ENCODE assay signal across 24 mouse cellular contexts in the genomic region with DNA sequence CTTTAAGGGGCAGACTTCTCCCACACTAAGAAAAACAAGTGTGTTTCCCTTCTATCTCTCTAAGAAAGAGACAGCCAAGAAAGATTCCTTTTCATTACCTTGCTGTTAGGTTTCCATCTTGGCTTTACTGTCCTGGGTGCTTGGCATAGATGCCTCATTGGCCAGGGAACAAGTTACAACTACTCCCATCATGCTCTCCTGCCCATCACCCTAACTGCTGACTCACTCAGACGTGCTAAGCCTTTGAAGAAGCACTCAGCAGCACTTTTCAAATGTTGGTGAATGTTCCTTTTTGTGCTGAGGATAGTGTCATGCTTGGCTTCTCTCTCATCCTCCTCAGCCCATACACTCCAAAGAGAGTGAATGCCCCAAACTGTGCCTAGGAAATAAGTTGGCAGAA. TPM values are rescaled to one million over a fixed set of nuclear protein-coding genes. Genes with fewer than 3 reads are reported as not detected.
A peak's percentile ranks its signal among the peaks of the same experiment; 100 is the strongest.
DNase-seq lines count a peak whose midpoint lies in the region; ATAC-seq lines count a peak whose summit lies in the region.
"Had no signal": no experiment of that assay in that cellular context is flagged by ENCODE, and none has a peak within 500 bp of the region (broad histone marks: within the 10 kb centered on the region; RNA-seq: fewer than 3 reads in every experiment).

No protein-coding gene starts in this region.

- H3K4me3 ChIP-seq in megakaryocyte, embryonic 14.5 days (replicated peaks), result peak overlapping the region; percentile 44
- H3K4me3 ChIP-seq in liver, embryonic 13.5 days (replicated peaks), result no peak overlapping the region
- no peak overlapping the region for H3K4me3 ChIP-seq in midbrain, embryonic 11.5 days (ENCODE audit: low read depth, low read length)
- no peak overlapping the region for H3K4me3 ChIP-seq in forebrain, embryonic 16.5 days (replicated peaks; ENCODE audit: low read length)
- H3K4me3 ChIP-seq: embryonic facial prominence, embryonic 12.5 days; erythroblast, embryonic 14.5 days; heart, embryonic 10.5 days; limb, embryonic 12.5 days; midbrain, embryonic 13.5 days; stomach, embryonic 15.5 days had no signal

- H3K27me3 ChIP-seq in megakaryocyte, embryonic 14.5 days (replicated peaks), result no peaks in the 10 kb centered on the region
- H3K27me3 ChIP-seq in liver, embryonic 13.5 days, result no peaks in the 10 kb centered on the region
- H3K27me3 ChIP-seq in midbrain, embryonic 11.5 days (ENCODE audit: control insufficient read depth, insufficient read depth, low read length), result no peaks in the 10 kb centered on the region
- H3K27me3 ChIP-seq in forebrain, embryonic 16.5 days (replicated peaks; ENCODE audit: control insufficient read depth, insufficient read depth, low read length), result no peaks in the 10 kb centered on the region
- H3K27me3 ChIP-seq: embryonic facial prominence, embryonic 12.5 days; limb, embryonic 12.5 days; midbrain, embryonic 13.5 days; stomach, embryonic 15.5 days had no signal

- no peak overlapping the region for H3K27ac ChIP-seq in liver, embryonic 13.5 days
- no peak overlapping the region for H3K27ac ChIP-seq in midbrain, embryonic 11.5 days (ENCODE audit: low read depth, low read length)
- no peak overlapping the region for H3K27ac ChIP-seq in forebrain, embryonic 16.5 days (ENCODE audit: low read length)
- H3K27ac ChIP-seq: embryonic facial prominence, embryonic 12.5 days; heart, embryonic 10.5 days; limb, embryonic 12.5 days; midbrain, embryonic 13.5 days; stomach, embryonic 15.5 days had no signal

- peaks cover 54% of the 10 kb centered on the region for H3K4me1 ChIP-seq in megakaryocyte, embryonic 14.5 days
- H3K4me1 ChIP-seq in liver, embryonic 13.5 days (replicated peaks), result peaks cover 18% of the 10 kb centered on the region
- H3K4me1 ChIP-seq in midbrain, embryonic 11.5 days (ENCODE audit: control insufficient read depth, insufficient read depth, low read length), result no peaks in the 10 kb centered on the region
- H3K4me1 ChIP-seq in forebrain, embryonic 16.5 days (replicated peaks; ENCODE audit: control insufficient read depth, insufficient read depth, low read length), result no peaks in the 10 kb centered on the region
- H3K4me1 ChIP-seq: embryonic facial prominence, embryonic 12.5 days; heart, embryonic 10.5 days; limb, embryonic 12.5 days; midbrain, embryonic 13.5 days; stomach, embryonic 15.5 days had no signal

- H3K9me3 ChIP-seq in megakaryocyte, embryonic 14.5 days, result no peaks in the 10 kb centered on the region
- H3K9me3 ChIP-seq in liver, embryonic 13.5 days (replicated peaks), result no peaks in the 10 kb centered on the region
- H3K9me3 ChIP-seq in midbrain, embryonic 11.5 days (ENCODE audit: control insufficient read depth, low read length), result no peaks in the 10 kb centered on the region
- no peaks in the 10 kb centered on the region for H3K9me3 ChIP-seq in forebrain, embryonic 16.5 days (ENCODE audit: control insufficient read depth, low read length)
- H3K9me3 ChIP-seq: embryonic facial prominence, embryonic 12.5 days; heart, embryonic 10.5 days; limb, embryonic 12.5 days; midbrain, embryonic 13.5 days; stomach, embryonic 15.5 days had no signal

- no peaks in the 10 kb centered on the region for H3K36me3 ChIP-seq in megakaryocyte, embryonic 14.5 days (replicated peaks; ENCODE audit: low read length)
- H3K36me3 ChIP-seq in liver, embryonic 13.5 days, result no peaks in the 10 kb centered on the region
- no peaks in the 10 kb centered on the region for H3K36me3 ChIP-seq in midbrain, embryonic 11.5 days (ENCODE audit: control insufficient read depth, insufficient read depth, low read length)
- no peaks in the 10 kb centered on the region for H3K36me3 ChIP-seq in forebrain, embryonic 16.5 days (ENCODE audit: control insufficient read depth, insufficient read depth)
- H3K36me3 ChIP-seq: embryonic facial prominence, embryonic 12.5 days; heart, embryonic 10.5 days; limb, embryonic 12.5 days; midbrain, embryonic 13.5 days; stomach, embryonic 15.5 days had no signal

- WGBS in liver, embryonic 13.5 days (ENCODE audit: insufficient replicate concordance), result 38% methylated on average over 1 of the region's 1 CpGs
- WGBS in midbrain, embryonic 11.5 days, result 37% methylated on average over 1 of the region's 1 CpGs
- 36% methylated on average over 1 of the region's 1 CpGs for WGBS in forebrain, embryonic 16.5 days

- no peak overlapping the region for H3K9ac ChIP-seq in liver, embryonic 13.5 days
- no peak overlapping the region for H3K9ac ChIP-seq in midbrain, embryonic 11.5 days (ENCODE audit: low read length)
- H3K9ac ChIP-seq in forebrain, embryonic 16.5 days (replicated peaks; ENCODE audit: low read depth, low read length), result no peak overlapping the region
- H3K9ac ChIP-seq: embryonic facial prominence, embryonic 12.5 days; limb, embryonic 12.5 days; midbrain, embryonic 13.5 days; stomach, embryonic 15.5 days had no signal

- no peak overlapping the region for H3K4me2 ChIP-seq in liver, embryonic 13.5 days
- H3K4me2 ChIP-seq in midbrain, embryonic 11.5 days, result no peak overlapping the region
- H3K4me2 ChIP-seq in forebrain, embryonic 16.5 days (ENCODE audit: low read length), result no peak overlapping the region
- H3K4me2 ChIP-seq: embryonic facial prominence, embryonic 12.5 days; limb, embryonic 12.5 days; midbrain, embryonic 13.5 days; stomach, embryonic 15.5 days had no signal

- no peak for ATAC-seq in megakaryocyte, adult 5-6 weeks (ENCODE audit: poor library complexity, severe bottlenecking)
- ATAC-seq in liver, embryonic 13.5 days (ENCODE audit: low read depth), result peak; percentile 69; the same call in 1 of the 2 replicates
- no peak for ATAC-seq in midbrain, embryonic 11.5 days (ENCODE audit: low FRiP score)
- ATAC-seq in forebrain, embryonic 16.5 days, result no peak
- ATAC-seq: CD4-positive, CD25-positive, alpha-beta regulatory T cell, adult 4 months; forebrain, embryonic 14.5 days; hindbrain, embryonic 16.5 days; intestine, embryonic 16.5 days; midbrain, embryonic 13.5 days had no signal

- peak; percentile 10 for DNase-seq in adrenal gland, postnatal 14 days
- no peak for DNase-seq in adrenal gland, adult 2 months
- DNase-seq in liver, embryonic 13.5 days, result no peak
- DNase-seq in midbrain, embryonic 11.5 days (ENCODE audit: low spot score, missing footprints), result no peak
- DNase-seq: cerebellum, adult 18-20 months; cerebellum, postnatal 25 days; kidney, adult 9 months; kidney, postnatal 14 days; lung, adult 18-20 months; lung, postnatal 10 days; thymus, postnatal 25 days had no signal

RNA-seq across cellular contexts. Expression of gene Carnmt1, which starts 8.9 kb away (rescaled TPM):
- 23.5 and 27.8 TPM in 2 replicates for total RNA-seq in adrenal gland, postnatal 14 days (2021)
- 10 to 100 TPM; 23.7 to 24.7 TPM for total RNA-seq in adrenal gland, adult 2 months (2021)
- polyA plus RNA-seq in adrenal gland, adult 2 months (2012; rRNA removed), result 10.4 and 12.5 TPM in 2 replicates
- 8.3 and 8.8 TPM in 2 replicates for polyA plus RNA-seq in megakaryocyte, embryonic 14.5 days (2012; ENCODE audit: insufficient read depth, low replicate concordance)
- total RNA-seq in megakaryocyte, adult 5-6 weeks (2015), result 16.3 and 18.3 TPM in 2 replicates
- total RNA-seq in megakaryocyte, adult 5-6 weeks (2017), result 11.4 and 11.6 TPM in 2 replicates
- polyA plus RNA-seq in liver, embryonic 13.5 days (2015; fragmentation: Nextera tagmentation; extraction: Ambion mirVana), result 24.7 and 25.6 TPM in 2 replicates
- 25.4 and 29.8 TPM in 2 replicates for polyA plus RNA-seq in midbrain, embryonic 11.5 days (2014; fragmentation: Nextera tagmentation; extraction: Ambion mirVana)
- polyA plus RNA-seq in forebrain, embryonic 16.5 days (2015; fragmentation: Nextera tagmentation; extraction: Ambion mirVana), result 11.1 and 14.4 TPM in 2 replicates

RNA-seq across cellular contexts. Expression of gene Nmrk1, which starts 29.9 kb away (rescaled TPM):
- 8.8 and 13.6 TPM in 2 replicates for total RNA-seq in adrenal gland, postnatal 14 days (2021)
- total RNA-seq in adrenal gland, adult 2 months (2021), result 10 to 100 TPM in 1 of 2 experiments, 1 to 10 TPM in 1; 9.5 to 11.9 TPM
- polyA plus RNA-seq in adrenal gland, adult 2 months (2012; rRNA removed), result 3.2 and 4.7 TPM in 2 replicates
- 0.96 and 1.5 TPM in 2 replicates for polyA plus RNA-seq in megakaryocyte, embryonic 14.5 days (2012; ENCODE audit: insufficient read depth, low replicate concordance)
- 6.1 and 13.0 TPM in 2 replicates for total RNA-seq in megakaryocyte, adult 5-6 weeks (2015)
- 3.7 and 4.6 TPM in 2 replicates for total RNA-seq in megakaryocyte, adult 5-6 weeks (2017)
- polyA plus RNA-seq in liver, embryonic 13.5 days (2015; fragmentation: Nextera tagmentation; extraction: Ambion mirVana), result 6.8 TPM in 2 replicates
- polyA plus RNA-seq in midbrain, embryonic 11.5 days (2014; fragmentation: Nextera tagmentation; extraction: Ambion mirVana), result 4.9 and 5.8 TPM in 2 replicates
- 4.0 and 4.9 TPM in 2 replicates for polyA plus RNA-seq in forebrain, embryonic 16.5 days (2015; fragmentation: Nextera tagmentation; extraction: Ambion mirVana)
- polyA plus RNA-seq: erythroblast, embryonic 14.5 days had no signal

RNA-seq across cellular contexts. Expression of gene Ostf1, which starts 30.1 kb away (rescaled TPM):
- total RNA-seq in adrenal gland, postnatal 14 days (2021), result 100 and 106 TPM in 2 replicates
- 100 to 1,000 TPM; 108 to 122 TPM for total RNA-seq in adrenal gland, adult 2 months (2021)
- 61.1 and 95.4 TPM in 2 replicates for polyA plus RNA-seq in adrenal gland, adult 2 months (2012; rRNA removed)
- polyA plus RNA-seq in megakaryocyte, embryonic 14.5 days (2012; ENCODE audit: insufficient read depth, low replicate concordance), result 422 and 727 TPM in 2 replicates
- total RNA-seq in megakaryocyte, adult 5-6 weeks (2015), result 384 and 411 TPM in 2 replicates
- 378 and 396 TPM in 2 replicates for total RNA-seq in megakaryocyte, adult 5-6 weeks (2017)
- 63.7 and 64.5 TPM in 2 replicates for polyA plus RNA-seq in liver, embryonic 13.5 days (2015; fragmentation: Nextera tagmentation; extraction: Ambion mirVana)
- polyA plus RNA-seq in midbrain, embryonic 11.5 days (2014; fragmentation: Nextera tagmentation; extraction: Ambion mirVana), result 46.1 and 48.8 TPM in 2 replicates
- polyA plus RNA-seq in forebrain, embryonic 16.5 days (2015; fragmentation: Nextera tagmentation; extraction: Ambion mirVana), result 31.8 and 33.1 TPM in 2 replicates

RNA-seq across cellular contexts. Expression of gene D030056L22Rik, which starts 51.3 kb away (rescaled TPM):
- total RNA-seq in adrenal gland, postnatal 14 days (2021), result 11.0 and 13.9 TPM in 2 replicates
- 10 to 100 TPM; 11.5 to 13.2 TPM for total RNA-seq in adrenal gland, adult 2 months (2021)
- polyA plus RNA-seq in adrenal gland, adult 2 months (2012; rRNA removed), result 44.4 and 47.1 TPM in 2 replicates
- 7.6 and 14.4 TPM in 2 replicates for polyA plus RNA-seq in megakaryocyte, embryonic 14.5 days (2012; ENCODE audit: insufficient read depth, low replicate concordance)
- 23.9 and 27.7 TPM in 2 replicates for total RNA-seq in megakaryocyte, adult 5-6 weeks (2015)
- 10.4 and 11.4 TPM in 2 replicates for total RNA-seq in megakaryocyte, adult 5-6 weeks (2017)
- polyA plus RNA-seq in liver, embryonic 13.5 days (2015; fragmentation: Nextera tagmentation; extraction: Ambion mirVana), result 36.8 and 41.7 TPM in 2 replicates
- polyA plus RNA-seq in midbrain, embryonic 11.5 days (2014; fragmentation: Nextera tagmentation; extraction: Ambion mirVana), result 91.1 and 94.2 TPM in 2 replicates
- polyA plus RNA-seq in forebrain, embryonic 16.5 days (2015; fragmentation: Nextera tagmentation; extraction: Ambion mirVana), result 58.8 and 71.4 TPM in 2 replicates
